Mouse (Mus musculus) kidney, adult 2 months (tissue): ENCODE data around the gene Tbx1.

Experiments used
- CTCF ChIP-seq: fragments of 200-500 bp; conservative IDR thresholded peaks from 2 replicates; pipeline ENCODE4 v1.5.1; 2011; ENCODE audit warnings: low read depth, mild to moderate bottlenecking, control low read depth, low read length, moderate library complexity, mixed read lengths; ENCODE audit not compliant: insufficient read depth, insufficient read length
- POLR2A ChIP-seq: fragments of 200-500 bp; IDR thresholded peaks from one replicate; pipeline ENCODE4 v1.6.1; 2011; ENCODE audit warnings: low read depth, low read length, control low read depth

DNA sequence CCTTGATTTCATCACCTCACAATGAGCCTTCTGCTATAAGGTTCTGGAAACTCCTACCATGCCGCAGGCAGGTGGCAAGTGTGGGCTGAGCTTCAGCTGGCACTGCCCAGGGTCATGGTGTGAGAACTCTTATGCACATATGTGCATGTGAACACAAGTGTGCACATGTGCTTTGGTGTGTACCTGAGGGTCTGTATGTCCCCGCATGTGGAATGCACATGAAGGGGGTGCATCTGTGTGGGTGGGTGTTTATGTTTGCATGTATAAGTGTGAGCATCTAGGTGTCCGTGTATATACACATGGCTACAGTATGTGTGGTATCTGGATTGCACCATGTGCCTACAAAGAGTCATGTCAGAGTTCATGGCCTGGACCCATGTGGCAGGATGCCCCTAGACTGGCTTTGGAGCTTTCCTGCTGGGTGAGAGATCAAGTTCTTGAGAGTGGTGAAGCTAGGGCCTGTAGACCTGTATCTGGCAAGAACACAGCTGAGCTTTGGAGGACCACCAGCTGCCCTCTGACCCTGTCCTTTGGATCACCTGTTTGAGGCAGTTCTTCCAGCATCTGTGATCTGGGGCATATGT lies 53.0 kb downstream of the Tbx1 start:
- no peak for TF ChIP-seq CTCF
- TF ChIP-seq POLR2A: no peak
